Mouse (Mus musculus): ENCODE data around the gene Gpank1. TPM values are rescaled to one million over a fixed set of nuclear protein-coding genes. Genes with fewer than 3 reads are reported as not detected.

The Gpank1 gene
- polyA plus RNA-seq, 1 experiment from 2014 or later: 42.2 TPM

DNA sequence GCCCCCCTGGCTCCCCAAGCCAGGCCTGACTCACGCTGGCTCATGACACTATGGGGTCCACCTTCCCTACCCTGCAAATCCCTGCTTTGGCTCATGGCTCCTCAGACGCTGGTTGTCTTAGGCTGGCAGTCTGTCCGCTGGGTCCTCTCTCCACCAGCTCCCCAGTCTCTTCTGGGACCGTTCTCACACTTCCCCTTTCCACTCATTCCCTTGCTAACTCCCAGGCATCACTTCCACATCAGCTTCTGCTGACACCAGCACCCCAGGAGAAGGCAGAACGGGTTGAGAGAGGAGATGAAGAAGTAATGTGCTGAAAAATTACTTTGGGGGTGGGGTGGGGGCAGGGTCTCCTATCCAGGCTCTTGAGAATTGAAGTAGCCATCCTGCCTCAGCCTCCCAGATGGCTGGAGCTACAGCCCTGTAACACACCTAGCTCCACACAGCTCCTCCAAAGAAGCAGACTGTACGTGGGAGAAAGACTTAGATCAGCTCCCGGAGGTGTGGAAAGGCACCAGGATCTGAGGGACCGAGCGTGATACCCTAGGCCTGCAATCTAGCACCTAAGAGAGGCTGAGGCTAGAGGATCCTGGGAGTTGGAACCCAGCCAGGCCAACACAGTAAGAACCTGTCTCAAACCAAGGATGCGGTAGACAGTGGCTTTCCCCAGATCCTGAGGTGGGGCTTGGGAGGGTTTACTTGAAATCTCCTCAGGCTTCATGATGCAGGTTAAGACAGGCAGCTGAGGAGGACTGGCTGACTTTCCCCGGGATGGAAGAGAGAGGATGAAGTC is 51.4 kb downstream of the Gpank1 start:
- no peaks in the 10 kb centered on the region for H3K36me3 ChIP-seq (replicated peaks)
- 76% methylated on average over 11 of the region's 11 CpGs for WGBS
- 0 out of 2 replicates have a peak, but pooled peaks cover 3% of the 10 kb centered on the region for H3K4me1 ChIP-seq
- no peak overlapping the region for H3K27ac ChIP-seq
- no peak for DNase-seq (ENCODE audit: extremely low spot score, low spot score)
- H3K4me3 ChIP-seq: no peak overlapping the region
- no peaks in the 10 kb centered on the region for H3K9me3 ChIP-seq
- no peaks in the 10 kb centered on the region for H3K27me3 ChIP-seq (ENCODE audit: poor library complexity, severe bottlenecking)

DNA sequence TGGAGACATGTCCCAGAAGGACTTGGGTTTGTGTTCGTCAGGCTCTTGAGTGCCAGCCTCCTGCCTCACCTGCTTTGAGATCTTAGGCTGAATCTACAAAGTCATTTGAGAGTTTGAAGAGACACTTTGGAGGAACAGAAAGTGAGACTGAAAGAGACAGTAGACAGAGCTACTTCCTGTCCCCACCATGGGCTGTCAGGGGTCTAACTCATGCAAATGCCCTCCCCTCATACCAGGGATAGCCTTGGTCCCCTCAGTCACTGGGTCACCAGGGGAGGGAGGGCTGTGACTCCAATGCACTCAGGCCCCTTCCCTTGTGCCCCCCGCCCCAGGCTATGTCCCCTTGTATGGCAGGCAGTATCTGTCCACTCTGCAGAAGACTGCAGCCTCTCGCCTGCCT is 52.1 kb downstream of the Gpank1 start:
- Histone ChIP-seq H3K27me3 (ENCODE audit: poor library complexity, severe bottlenecking) (no peaks in the 10 kb centered on the region), H3K9me3 (no peaks in the 10 kb centered on the region), H3K36me3 (replicated peaks) (no peaks in the 10 kb centered on the region), H3K4me1 (0 out of 2 replicates have a peak, but pooled peaks cover 3% of the 10 kb centered on the region), H3K27ac (no peak overlapping the region), H3K4me3 (no peak overlapping the region)
- no peak for DNase-seq (ENCODE audit: extremely low spot score, low spot score)
- WGBS: 77% methylated on average over 3 of the region's 3 CpGs

Other genes with a start within 250 kb of the Gpank1 start
- 6.6 and 7.0 TPM in 2 replicates for gene Zbtb12, start 242.0 kb upstream of the Gpank1 start, polyA plus RNA-seq (2016; fragmentation: Nextera tagmentation; extraction: Ambion mirVana)
- gene Gm20547, start 239.4 kb upstream of the Gpank1 start, polyA plus RNA-seq (2016; fragmentation: Nextera tagmentation; extraction: Ambion mirVana): 0.05 and 0.11 TPM in 2 replicates
- gene C2, start 223.2 kb upstream of the Gpank1 start, polyA plus RNA-seq (2016; fragmentation: Nextera tagmentation; extraction: Ambion mirVana): 0.83 and 1.7 TPM in 2 replicates
- gene Ehmt2, start 223.0 kb upstream of the Gpank1 start, polyA plus RNA-seq (2016; fragmentation: Nextera tagmentation; extraction: Ambion mirVana): 93.3 and 98.8 TPM in 2 replicates
- gene Slc44a4, start 207.0 kb upstream of the Gpank1 start, polyA plus RNA-seq (2016; fragmentation: Nextera tagmentation; extraction: Ambion mirVana): 0.06 and 0.11 TPM in 2 replicates
- 18.2 and 18.8 TPM in 2 replicates for gene Neu1, start 190.2 kb upstream of the Gpank1 start, polyA plus RNA-seq (2016; fragmentation: Nextera tagmentation; extraction: Ambion mirVana)
- 0.07 TPM in 1 of 2 replicates, not detected in the other for gene Hspa1b, start 162.2 kb upstream of the Gpank1 start, polyA plus RNA-seq (2016; fragmentation: Nextera tagmentation; extraction: Ambion mirVana)
- not detected in 2 replicates for gene Gm20481, start 151.5 kb upstream of the Gpank1 start, polyA plus RNA-seq (2016; fragmentation: Nextera tagmentation; extraction: Ambion mirVana)
- 0.94 and 2.1 TPM in 2 replicates for gene Hspa1a, start 149.3 kb upstream of the Gpank1 start, polyA plus RNA-seq (2016; fragmentation: Nextera tagmentation; extraction: Ambion mirVana)
- gene Hspa1l, start 148.8 kb upstream of the Gpank1 start, polyA plus RNA-seq (2016; fragmentation: Nextera tagmentation; extraction: Ambion mirVana): 1.1 TPM in 2 replicates
- 363 and 375 TPM in 2 replicates for gene Lsm2, start 139.6 kb upstream of the Gpank1 start, polyA plus RNA-seq (2016; fragmentation: Nextera tagmentation; extraction: Ambion mirVana)
- gene Vars, start 120.5 kb upstream of the Gpank1 start, polyA plus RNA-seq (2016; fragmentation: Nextera tagmentation; extraction: Ambion mirVana): 229 and 234 TPM in 2 replicates
- gene Vwa7, start 104.9 kb upstream of the Gpank1 start, polyA plus RNA-seq (2016; fragmentation: Nextera tagmentation; extraction: Ambion mirVana): 0.19 and 0.22 TPM in 2 replicates
- 3.0 and 4.1 TPM in 2 replicates for gene Sapcd1, start 93.4 kb upstream of the Gpank1 start, polyA plus RNA-seq (2016; fragmentation: Nextera tagmentation; extraction: Ambion mirVana)
- gene Msh5, start 74.7 kb upstream of the Gpank1 start, polyA plus RNA-seq (2016; fragmentation: Nextera tagmentation; extraction: Ambion mirVana): 4.3 and 5.1 TPM in 2 replicates
- gene Clic1, start 71.5 kb upstream of the Gpank1 start, polyA plus RNA-seq (2016; fragmentation: Nextera tagmentation; extraction: Ambion mirVana): 174 and 179 TPM in 2 replicates
- gene Ddah2, start 62.4 kb upstream of the Gpank1 start, polyA plus RNA-seq (2016; fragmentation: Nextera tagmentation; extraction: Ambion mirVana): 414 and 441 TPM in 2 replicates
- 0.25 TPM in 1 of 2 replicates, not detected in the other for gene Ly6g6c, start 56.1 kb upstream of the Gpank1 start, polyA plus RNA-seq (2016; fragmentation: Nextera tagmentation; extraction: Ambion mirVana)
- gene Mpig6b, start 55.3 kb upstream of the Gpank1 start, polyA plus RNA-seq (2016; fragmentation: Nextera tagmentation; extraction: Ambion mirVana): 0.59 and 0.72 TPM in 2 replicates
- gene Ly6g6e, start 44.6 kb upstream of the Gpank1 start, polyA plus RNA-seq (2016; fragmentation: Nextera tagmentation; extraction: Ambion mirVana): 1.00 TPM in 1 of 2 replicates, not detected in the other
- gene Ly6g6d, start 43.4 kb upstream of the Gpank1 start, polyA plus RNA-seq (2016; fragmentation: Nextera tagmentation; extraction: Ambion mirVana): 1.8 and 2.0 TPM in 2 replicates
- gene Ly6g6f, start 35.8 kb upstream of the Gpank1 start, polyA plus RNA-seq (2016; fragmentation: Nextera tagmentation; extraction: Ambion mirVana): 0.46 and 0.69 TPM in 2 replicates
- gene Abhd16a, start 32.2 kb upstream of the Gpank1 start, polyA plus RNA-seq (2016; fragmentation: Nextera tagmentation; extraction: Ambion mirVana): 51.8 and 52.7 TPM in 2 replicates
- gene Ly6g5c, start 13.2 kb upstream of the Gpank1 start, polyA plus RNA-seq (2016; fragmentation: Nextera tagmentation; extraction: Ambion mirVana): not detected in 2 replicates
- gene Ly6g5b, start 6.0 kb upstream of the Gpank1 start, polyA plus RNA-seq (2016; fragmentation: Nextera tagmentation; extraction: Ambion mirVana): 1.2 and 1.4 TPM in 2 replicates
- 290 and 303 TPM in 2 replicates for gene Csnk2b, start 598 bp downstream of the Gpank1 start, polyA plus RNA-seq (2016; fragmentation: Nextera tagmentation; extraction: Ambion mirVana)
- gene D17H6S53E, start 4.9 kb downstream of the Gpank1 start, polyA plus RNA-seq (2016; fragmentation: Nextera tagmentation; extraction: Ambion mirVana): 7.8 and 10.6 TPM in 2 replicates
- gene Apom, start 10.6 kb downstream of the Gpank1 start, polyA plus RNA-seq (2016; fragmentation: Nextera tagmentation; extraction: Ambion mirVana): 0.74 and 0.97 TPM in 2 replicates
- 65.9 and 69.0 TPM in 2 replicates for gene Bag6, start 13.7 kb downstream of the Gpank1 start, polyA plus RNA-seq (2016; fragmentation: Nextera tagmentation; extraction: Ambion mirVana)
- gene Prrc2a, start 43.4 kb downstream of the Gpank1 start, polyA plus RNA-seq (2016; fragmentation: Nextera tagmentation; extraction: Ambion mirVana): 195 and 200 TPM in 2 replicates
- gene Aif1, start 54.6 kb downstream of the Gpank1 start, polyA plus RNA-seq (2016; fragmentation: Nextera tagmentation; extraction: Ambion mirVana): 3.3 and 3.9 TPM in 2 replicates
- 3.3 and 4.7 TPM in 2 replicates for gene Lst1, start 67.0 kb downstream of the Gpank1 start, polyA plus RNA-seq (2016; fragmentation: Nextera tagmentation; extraction: Ambion mirVana)
- 0.16 and 0.32 TPM in 2 replicates for gene Ltb, start 73.0 kb downstream of the Gpank1 start, polyA plus RNA-seq (2016; fragmentation: Nextera tagmentation; extraction: Ambion mirVana)
- 0.10 TPM in 1 of 2 replicates, not detected in the other for gene Tnf, start 80.6 kb downstream of the Gpank1 start, polyA plus RNA-seq (2016; fragmentation: Nextera tagmentation; extraction: Ambion mirVana)
- not detected in 2 replicates for gene Lta, start 83.9 kb downstream of the Gpank1 start, polyA plus RNA-seq (2016; fragmentation: Nextera tagmentation; extraction: Ambion mirVana)
- gene Gm16181, start 99.4 kb downstream of the Gpank1 start, polyA plus RNA-seq (2016; fragmentation: Nextera tagmentation; extraction: Ambion mirVana): 0.53 TPM in 1 of 2 replicates, not detected in the other
- 7.0 and 7.7 TPM in 2 replicates for gene Atp6v1g2, start 112.2 kb downstream of the Gpank1 start, polyA plus RNA-seq (2016; fragmentation: Nextera tagmentation; extraction: Ambion mirVana)
- 10.0 and 11.5 TPM in 2 replicates for gene Nfkbil1, start 114.3 kb downstream of the Gpank1 start, polyA plus RNA-seq (2016; fragmentation: Nextera tagmentation; extraction: Ambion mirVana)
- 757 and 759 TPM in 2 replicates for gene Ddx39b, start 120.3 kb downstream of the Gpank1 start, polyA plus RNA-seq (2016; fragmentation: Nextera tagmentation; extraction: Ambion mirVana)
- 57.8 and 58.6 TPM in 2 replicates for gene H2-D1, start 141.3 kb downstream of the Gpank1 start, polyA plus RNA-seq (2016; fragmentation: Nextera tagmentation; extraction: Ambion mirVana)
- gene H2-Q1, start 198.9 kb downstream of the Gpank1 start, polyA plus RNA-seq (2016; fragmentation: Nextera tagmentation; extraction: Ambion mirVana): not detected in 2 replicates
- 0.26 and 0.35 TPM in 2 replicates for gene H2-Q2, start 220.8 kb downstream of the Gpank1 start, polyA plus RNA-seq (2016; fragmentation: Nextera tagmentation; extraction: Ambion mirVana)

All from forebrain, embryonic 10.5 days (tissue).